Mouse (Mus musculus): ENCODE data around the gene Spata31d1b.
A peak's percentile ranks its signal among the peaks of the same experiment; 100 is the strongest.
"Not testable (repeated sequence)": the region's sequence is repeated elsewhere in the genome, so short reads cannot be mapped to it uniquely, and the experiment has no call there.

The Spata31d1b gene

DNA sequence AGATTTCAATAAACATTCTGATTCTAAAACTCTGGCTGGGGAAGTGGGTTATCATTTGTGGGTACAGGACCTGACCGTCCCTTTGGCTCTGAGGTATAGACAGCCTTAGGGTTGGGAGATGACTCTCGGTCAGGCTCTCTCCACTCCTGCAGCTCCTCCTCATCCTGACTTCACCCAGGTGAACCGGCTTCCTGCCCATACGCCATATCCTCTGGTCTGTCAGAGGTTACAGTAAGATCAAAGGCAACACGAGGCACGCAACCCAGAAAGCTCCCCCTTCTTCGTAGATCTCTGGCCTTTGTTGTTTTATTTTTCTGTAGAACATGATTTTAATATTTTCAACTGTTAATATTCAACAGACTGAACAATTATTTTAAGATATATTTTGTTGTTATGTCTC, 16.3 kb upstream of the Spata31d1b start:
- DNase-seq (ENCODE audit: low spot score in 2 of 2): no peak

DNA sequence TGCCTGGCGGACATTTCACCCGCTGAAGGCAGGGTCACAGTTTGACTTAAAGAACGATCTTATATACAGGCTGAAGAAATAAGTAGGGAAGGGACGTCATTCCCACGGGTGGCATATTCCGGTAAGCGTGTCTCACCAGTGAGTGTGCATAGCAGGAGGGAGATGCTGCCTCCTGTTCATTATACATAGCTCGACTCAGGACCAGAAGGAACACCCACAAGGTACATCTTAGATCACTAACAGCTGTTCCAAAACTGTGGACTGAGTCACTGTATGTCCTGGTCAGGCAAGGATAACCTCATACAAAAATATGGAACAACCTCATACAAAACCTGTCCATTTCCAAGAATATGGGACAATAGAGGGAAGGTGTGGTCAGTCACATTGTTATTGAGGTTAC, 13.0 kb upstream of the Spata31d1b start:
- DNase-seq (ENCODE audit: low spot score in 2 of 2): no peak

- not testable (repeated sequence) for DNase-seq (ENCODE audit: low spot score in 2 of 2)
These were observed 11.9 kb upstream of the Spata31d1b start for GRCm38 (mm10) chr13:59700137-59700536.

DNA sequence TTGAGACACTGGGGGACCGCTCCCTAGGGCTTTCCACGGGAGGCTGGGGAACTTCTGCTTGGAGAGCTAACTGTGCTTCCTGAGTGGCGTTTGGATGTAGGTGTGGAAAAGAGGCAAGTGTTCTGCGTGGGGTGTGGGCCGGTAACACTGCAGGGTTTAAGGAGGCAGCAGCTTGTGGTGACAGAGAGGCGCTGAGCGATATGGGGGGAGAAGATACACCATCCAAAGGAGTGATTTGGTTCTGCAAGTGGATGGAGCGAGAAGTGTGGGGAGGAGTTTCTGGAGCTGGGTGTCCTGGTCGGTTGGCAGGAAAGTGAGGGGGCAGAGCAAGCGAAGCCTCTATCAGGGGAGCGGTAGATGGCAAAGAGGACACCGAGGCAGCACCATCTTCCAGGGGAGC, 8.6 kb upstream of the Spata31d1b start:
- DNase-seq (ENCODE audit: low spot score in 2 of 2): peak in 1 of 2 experiments; percentile 20

- DNase-seq (ENCODE audit: low spot score in 2 of 2): no peak
These were observed 7.5 kb upstream of the Spata31d1b start for GRCm38 (mm10) chr13:59704562-59704961.

- DNase-seq (ENCODE audit: low spot score in 2 of 2): no peak
These were observed 1.9 kb upstream of the Spata31d1b start, which contains the start of gene Spata31d1a for GRCm38 (mm10) chr13:59710230-59710629. Spata31d1a (minus strand) TSS chr13:59710330.

- DNase-seq (ENCODE audit: low spot score in 2 of 2): no peak
These were observed 1.6 kb downstream of the Spata31d1b start for GRCm38 (mm10) chr13:59713710-59714109.

DNA sequence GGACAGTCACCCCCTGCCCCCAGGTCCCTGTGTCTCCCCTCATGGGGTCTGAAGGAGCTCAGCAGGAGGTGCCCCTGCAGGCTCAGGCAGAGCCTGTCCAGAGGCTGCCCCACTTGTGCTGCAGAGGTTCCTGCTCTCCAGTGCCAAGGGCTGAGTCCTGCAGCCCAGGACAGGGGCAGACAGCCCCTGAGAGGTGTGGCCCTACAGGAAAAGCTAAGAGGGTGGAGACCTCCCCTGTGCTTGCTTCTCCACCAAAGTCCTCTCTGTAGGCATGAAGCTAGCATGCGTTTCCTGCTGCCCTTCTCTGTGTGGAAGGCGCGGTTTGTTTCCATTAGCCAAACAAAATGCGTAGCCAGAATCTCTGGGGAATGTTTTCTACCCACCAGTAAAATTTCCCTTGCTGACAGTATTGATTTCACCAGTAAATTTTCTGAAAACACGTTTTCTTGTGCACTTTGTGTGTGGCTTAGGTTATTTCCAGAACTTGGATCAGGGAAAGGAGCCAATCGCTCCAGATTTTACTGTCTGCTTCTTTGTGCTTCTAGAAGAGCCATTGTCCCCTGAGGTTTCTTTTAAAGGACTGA, 6.9 kb downstream of the Spata31d1b start:
- not testable (repeated sequence) for DNase-seq (ENCODE audit: low spot score in 2 of 2)

- no peak for DNase-seq (ENCODE audit: low spot score in 2 of 2)
These were observed 7.4 kb downstream of the Spata31d1b start for GRCm38 (mm10) chr13:59719475-59719874.

DNA sequence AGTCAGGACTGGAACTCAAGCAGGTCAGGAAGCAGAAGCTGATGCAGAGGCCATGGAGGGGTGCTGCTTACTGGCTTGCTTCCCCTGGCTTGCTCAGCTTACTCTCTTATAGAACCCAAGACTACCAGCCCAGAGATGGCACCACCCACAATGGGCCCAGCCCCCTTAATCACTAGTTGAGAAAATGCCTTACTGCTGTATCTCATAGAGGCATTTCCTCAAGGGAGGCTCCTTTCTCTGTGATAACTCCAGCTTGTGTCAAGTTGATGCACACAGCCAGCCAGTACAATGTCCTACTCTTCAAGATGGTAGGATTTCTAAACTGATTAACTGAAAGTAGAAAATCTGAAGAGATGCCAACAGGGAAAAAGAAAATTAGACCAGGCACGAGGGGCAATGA, 10.0 kb downstream of the Spata31d1b start:
- DNase-seq (ENCODE audit: low spot score in 2 of 2): not testable (repeated sequence)

DNA sequence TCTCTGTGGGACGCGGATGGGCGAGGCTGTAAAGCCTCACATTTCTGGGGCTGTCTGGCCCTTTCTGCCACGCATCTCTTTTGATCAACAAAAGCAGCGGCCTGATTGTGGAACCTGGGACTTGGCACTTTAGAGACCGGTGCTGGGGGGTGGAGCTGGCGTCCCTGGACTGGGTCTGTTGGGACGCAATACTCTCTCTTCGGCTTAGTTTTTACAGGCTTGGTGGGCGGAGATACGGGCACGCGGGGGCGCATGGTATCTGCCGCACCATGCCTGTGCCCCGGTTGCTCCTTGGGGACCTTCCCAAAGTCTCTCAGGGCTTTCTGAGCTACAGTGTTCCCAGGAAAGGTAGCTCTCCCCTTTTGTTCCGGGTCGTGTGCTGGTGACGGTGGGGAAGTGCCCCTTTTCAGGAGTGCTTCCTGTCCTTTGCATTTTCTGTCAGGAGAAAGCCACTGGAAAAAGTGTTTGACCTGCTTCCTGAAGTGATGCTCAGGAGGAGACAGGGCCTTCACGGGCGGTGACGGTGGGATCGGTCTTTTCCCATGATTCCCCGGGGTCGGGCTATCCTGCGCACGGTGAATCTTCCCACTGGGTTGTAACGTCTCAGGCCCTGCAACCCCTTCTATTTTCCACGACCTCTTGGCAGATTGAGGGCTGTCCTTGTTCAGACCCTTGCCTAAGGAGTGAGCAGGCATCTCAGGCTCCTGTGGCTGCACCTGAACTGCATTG, 14.2 kb downstream of the Spata31d1b start:
- DNase-seq (ENCODE audit: low spot score in 2 of 2): no peak

- peak; percentile 60 to 76 for DNase-seq (ENCODE audit: low spot score in 2 of 2)
These were observed 16.5 kb downstream of the Spata31d1b start for GRCm38 (mm10) chr13:59728378-59729093.

GRCm38 (mm10) chr13:59731652-59732051, 19.6 kb downstream of the Spata31d1b start, which contains the start of gene Spata31d1d:
Spata31d1d (minus strand) TSS chr13:59731752.
- DNase-seq (ENCODE audit: low spot score in 2 of 2): no peak

DNA sequence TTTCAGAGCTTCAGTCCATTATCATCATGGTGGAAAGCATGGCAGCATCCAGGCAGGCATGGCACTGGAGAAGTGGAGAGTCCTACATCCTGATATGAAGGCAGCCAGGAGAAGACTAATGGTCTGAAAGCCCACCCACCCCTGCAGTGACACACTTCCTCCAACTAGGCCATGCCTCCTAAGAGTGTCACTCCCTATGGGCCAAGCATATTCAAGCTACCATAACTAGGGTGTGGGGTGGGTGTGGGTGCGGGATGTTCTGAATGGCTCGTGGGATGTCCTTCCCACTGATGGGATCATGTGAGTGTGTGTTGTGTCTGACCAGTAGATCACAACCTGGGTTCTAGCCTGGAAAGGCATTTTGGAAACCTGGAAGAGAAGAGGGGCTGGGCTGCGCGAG, 21.9 kb downstream of the Spata31d1b start:
- no peak for DNase-seq (ENCODE audit: low spot score in 2 of 2)

- not testable (repeated sequence) for DNase-seq (ENCODE audit: low spot score in 2 of 2)
These were observed 22.3 kb downstream of the Spata31d1b start for GRCm38 (mm10) chr13:59734347-59734746.

DNA sequence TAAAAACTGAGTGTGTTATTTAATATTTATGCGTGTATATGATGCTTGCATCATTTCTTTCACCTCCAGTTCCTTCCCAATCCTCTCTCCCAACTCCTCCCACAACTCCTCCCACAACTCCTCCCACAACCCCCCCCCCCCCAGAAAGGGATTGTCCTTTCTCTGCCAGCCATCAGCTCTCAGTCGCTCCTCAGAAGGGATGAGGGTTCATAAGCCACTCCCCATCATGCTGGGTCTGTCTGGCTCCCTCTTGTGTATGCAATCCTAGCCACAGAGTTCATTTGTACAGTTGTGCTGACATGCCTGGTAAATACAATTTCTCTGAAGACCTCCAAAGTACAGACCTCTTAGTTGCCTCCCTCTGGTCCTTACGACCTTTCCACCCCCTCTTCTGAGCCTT, 23.1 kb downstream of the Spata31d1b start:
- no peak for DNase-seq (ENCODE audit: low spot score in 2 of 2)

GRCm38 (mm10) chr13:59738455-59738854, 26.4 kb downstream of the Spata31d1b start:
- DNase-seq (ENCODE audit: low spot score in 2 of 2): no peak

GRCm38 (mm10) chr13:59739397-59739796, 27.3 kb downstream of the Spata31d1b start:
- no peak for DNase-seq (ENCODE audit: low spot score in 2 of 2)

DNA sequence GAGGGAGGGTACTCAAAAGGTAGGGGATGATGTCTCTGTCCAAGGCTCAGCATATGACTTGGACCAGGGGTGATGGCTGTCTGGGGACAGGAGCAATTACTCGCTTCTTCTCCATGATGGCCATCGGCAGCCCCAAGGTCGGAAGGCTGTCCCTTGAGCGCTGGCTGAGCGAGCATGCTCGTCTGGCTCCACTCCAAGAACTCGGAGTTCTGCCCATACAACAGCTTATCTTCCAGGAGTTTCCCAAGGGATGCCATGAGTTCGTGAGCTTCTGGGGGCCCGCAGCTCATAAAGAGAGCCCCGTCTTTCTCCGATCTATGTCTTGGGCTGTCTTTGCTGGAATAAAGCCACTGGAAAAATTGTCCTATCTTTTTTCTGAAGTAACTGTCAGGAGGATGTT, 29.0 kb downstream of the Spata31d1b start:
- DNase-seq (ENCODE audit: low spot score in 2 of 2): no peak

- no peak for DNase-seq (ENCODE audit: low spot score in 2 of 2)
These were observed 29.6 kb downstream of the Spata31d1b start for GRCm38 (mm10) chr13:59741697-59742096.

DNA sequence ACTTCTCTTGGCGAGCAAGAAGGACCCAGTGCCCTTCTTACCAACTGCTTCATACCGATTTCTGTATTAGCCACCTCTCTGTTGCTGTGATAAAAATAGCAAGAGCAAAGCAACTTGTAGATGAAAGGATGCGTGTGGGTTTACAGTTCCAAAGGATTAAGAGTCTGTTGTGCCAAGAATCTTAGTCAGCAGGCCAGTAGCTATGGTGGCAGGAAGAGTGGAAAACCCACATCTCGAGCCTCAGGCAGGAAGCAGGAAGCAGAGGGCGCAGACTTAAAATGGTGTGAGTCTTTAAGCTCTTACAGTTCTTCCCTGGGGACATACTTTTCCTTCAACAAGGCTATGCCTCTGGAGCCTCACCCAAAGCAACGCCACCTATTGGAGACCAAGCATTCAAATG, 33.4 kb downstream of the Spata31d1b start:
- DNase-seq (ENCODE audit: low spot score in 2 of 2): no peak

GRCm38 (mm10) chr13:59746164-59746563, 34.1 kb downstream of the Spata31d1b start:
- DNase-seq (ENCODE audit: low spot score in 2 of 2): no peak

- peak in 1 of 2 experiments; percentile 46 for DNase-seq (ENCODE audit: low spot score in 2 of 2)
These were observed 34.6 kb downstream of the Spata31d1b start, which contains the start of gene 1700014D04Rik for GRCm38 (mm10) chr13:59746711-59747110. 1700014D04Rik (minus strand) TSS chr13:59746752.

Data from frontal cortex, postnatal 25 days (tissue).